Mouse (Mus musculus) retina, postnatal 7 days (tissue): ENCODE data around the gene 4930568D16Rik.

ENCODE experiments used
- DNase-seq: peaks from one replicate; pipeline ENCODE4 v3.0.0-alpha.2; 2012; ENCODE audit warnings: low read depth, low spot score

Gene 4930568D16Rik

GRCm38 (mm10) chr2:35342605-35343004, 24.9 kb downstream of the 4930568D16Rik start:
- no peak for DNase-seq

GRCm38 (mm10) chr2:35338707-35339106, 28.8 kb downstream of the 4930568D16Rik start:
- no peak for DNase-seq

- DNase-seq, result no peak
Measured at GRCm38 (mm10) chr2:35338036-35338435, 29.5 kb downstream of the 4930568D16Rik start.

- DNase-seq, result no peak
Measured at GRCm38 (mm10) chr2:35337419-35337818, 30.1 kb downstream of the 4930568D16Rik start.

GRCm38 (mm10) chr2:35336388-35337280, 30.9 kb downstream of the 4930568D16Rik start, which contains the start of gene Stom:
Gene Stom, minus strand, starts transcription at chr2:35336976.
- peak; percentile 99 for DNase-seq

- peak; percentile 52 for DNase-seq
Measured at GRCm38 (mm10) chr2:35335620-35336019, 31.9 kb downstream of the 4930568D16Rik start.

- DNase-seq, result no peak
Measured at GRCm38 (mm10) chr2:35333670-35334069, 33.9 kb downstream of the 4930568D16Rik start.

- no peak for DNase-seq
Measured at GRCm38 (mm10) chr2:35331205-35331604, 36.3 kb downstream of the 4930568D16Rik start.

GRCm38 (mm10) chr2:35329061-35329460, 38.5 kb downstream of the 4930568D16Rik start:
- DNase-seq, result no peak

GRCm38 (mm10) chr2:35328064-35328792, 39.3 kb downstream of the 4930568D16Rik start:
- DNase-seq, result no peak

GRCm38 (mm10) chr2:35327583-35327982, 39.9 kb downstream of the 4930568D16Rik start:
- no peak for DNase-seq

- DNase-seq, result no peak
Measured at GRCm38 (mm10) chr2:35326931-35327330, 40.6 kb downstream of the 4930568D16Rik start.

GRCm38 (mm10) chr2:35325930-35326329, 41.6 kb downstream of the 4930568D16Rik start:
- no peak for DNase-seq

- no peak for DNase-seq
Measured at GRCm38 (mm10) chr2:35322404-35323164, 44.9 kb downstream of the 4930568D16Rik start.

- no peak for DNase-seq
Measured at GRCm38 (mm10) chr2:35320399-35320798, 47.1 kb downstream of the 4930568D16Rik start.

- DNase-seq, result no peak
Measured at GRCm38 (mm10) chr2:35318405-35318804, 49.1 kb downstream of the 4930568D16Rik start.

- no peak for DNase-seq
Measured at GRCm38 (mm10) chr2:35317604-35318003, 49.9 kb downstream of the 4930568D16Rik start.

- DNase-seq, result no peak
Measured at GRCm38 (mm10) chr2:35314300-35314699, 53.2 kb downstream of the 4930568D16Rik start.

GRCm38 (mm10) chr2:35309906-35310493, 57.5 kb downstream of the 4930568D16Rik start:
- no peak for DNase-seq

- DNase-seq, result no peak
Measured at GRCm38 (mm10) chr2:35308166-35308565, 59.4 kb downstream of the 4930568D16Rik start.
